In the genomic region with DNA sequence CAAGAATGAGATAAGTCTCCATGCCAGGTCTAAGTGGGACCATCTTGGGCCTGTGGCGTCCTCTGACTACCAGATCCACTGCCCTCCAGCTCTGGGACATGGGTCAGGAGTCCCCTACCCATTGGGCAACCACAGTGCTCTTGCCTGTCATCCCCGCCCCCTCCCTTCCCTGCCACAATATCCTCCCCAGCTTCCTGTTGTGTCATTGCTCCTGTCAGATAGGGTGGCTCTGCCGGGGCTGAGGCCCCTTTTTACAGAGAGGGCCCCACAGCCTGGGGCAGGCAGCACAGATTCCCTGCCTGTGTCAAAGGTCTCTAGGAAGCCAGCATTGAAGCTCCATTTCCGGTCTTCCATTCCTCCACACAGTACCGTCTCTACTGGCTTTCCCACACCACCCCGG, we compare ENCODE assay signal across 8 mouse cellular contexts.
DNase-seq lines count a peak whose midpoint lies in the region; ATAC-seq and TF ChIP-seq lines count a peak whose summit lies in the region.

No protein-coding gene starts in this region.

- WGBS in embryonic facial prominence, embryonic 14.5 days = 28% methylated on average over 6 of the region's 6 CpGs
- 48% methylated on average over 6 of the region's 6 CpGs for WGBS in limb, embryonic 10.5 days
- 64% methylated on average over 6 of the region's 6 CpGs for WGBS in midbrain, embryonic 13.5 days

- H3K4me1 ChIP-seq in embryonic facial prominence, embryonic 14.5 days (ENCODE audit: control insufficient read depth, insufficient read depth, low read length) = peaks cover 61% of the 10 kb centered on the region
- peaks cover 83% of the 10 kb centered on the region for H3K4me1 ChIP-seq in limb, embryonic 10.5 days
- peaks cover 76% of the 10 kb centered on the region for H3K4me1 ChIP-seq in midbrain, embryonic 13.5 days (replicated peaks)

- peak overlapping the region; percentile 90 for H3K4me2 ChIP-seq in embryonic facial prominence, embryonic 14.5 days (ENCODE audit: low read depth, low read length)
- H3K4me2 ChIP-seq in midbrain, embryonic 13.5 days (replicated peaks) = peak overlapping the region; percentile 73

- no peaks in the 10 kb centered on the region for H3K27me3 ChIP-seq in embryonic facial prominence, embryonic 14.5 days (replicated peaks; ENCODE audit: control insufficient read depth, insufficient read depth, low read length)
- H3K27me3 ChIP-seq in limb, embryonic 10.5 days (ENCODE audit: low read depth, poor library complexity, severe bottlenecking) = no peaks in the 10 kb centered on the region
- H3K27me3 ChIP-seq in midbrain, embryonic 13.5 days = no peaks in the 10 kb centered on the region

- no peak for TF ChIP-seq CTCF in gastrocnemius, adult 2 months (IDR thresholded peaks at IDR 0.05)

- intact Hi-C loops in gastrocnemius, adult 2 months (cut with DNase I) = no loop called here

- H3K9ac ChIP-seq in embryonic facial prominence, embryonic 14.5 days (ENCODE audit: low read depth, low read length) = peak overlapping the region; percentile 77
- H3K9ac ChIP-seq in midbrain, embryonic 13.5 days (replicated peaks) = peak overlapping the region; percentile 87

- no peaks in the 10 kb centered on the region for H3K9me3 ChIP-seq in embryonic facial prominence, embryonic 14.5 days (ENCODE audit: control insufficient read depth, low read length)
- H3K9me3 ChIP-seq in limb, embryonic 10.5 days (replicated peaks) = no peaks in the 10 kb centered on the region
- H3K9me3 ChIP-seq in midbrain, embryonic 13.5 days = no peaks in the 10 kb centered on the region

- H3K36me3 ChIP-seq in embryonic facial prominence, embryonic 14.5 days (ENCODE audit: control insufficient read depth, insufficient read depth, low read length) = no peaks in the 10 kb centered on the region
- H3K36me3 ChIP-seq in limb, embryonic 10.5 days = peaks cover 50% of the 10 kb centered on the region
- peaks cover 4% of the 10 kb centered on the region; the same call in 1 of the 2 replicates for H3K36me3 ChIP-seq in midbrain, embryonic 13.5 days

- H3K27ac ChIP-seq in gastrocnemius, adult 2 months = peak overlapping the region; percentile 72
- H3K27ac ChIP-seq in embryonic facial prominence, embryonic 14.5 days (replicated peaks; ENCODE audit: low read depth, low read length) = peak overlapping the region; percentile 91
- peak overlapping the region; percentile 96 for H3K27ac ChIP-seq in limb, embryonic 10.5 days
- no peak overlapping the region for H3K27ac ChIP-seq in midbrain, embryonic 13.5 days

- no peak for ATAC-seq in embryonic facial prominence, embryonic 14.5 days (ENCODE audit: low read depth)
- ATAC-seq in midbrain, embryonic 13.5 days = no peak

- no peak for DNase-seq in gastrocnemius, adult 2 months
- DNase-seq in gastrocnemius, adult 8-10 months (ENCODE audit: low spot score in 2 of 2) = no peak
- peak; percentile 52 for DNase-seq in embryonic facial prominence, embryonic 14.5 days (ENCODE audit: low spot score)
- DNase-seq in limb, embryonic 10.5 days (ENCODE audit: low spot score) = no peak
- no peak for DNase-seq in adrenal gland, postnatal 10 days
- no peak for DNase-seq in kidney, postnatal 25 days
- no peak for DNase-seq in cerebellum, postnatal 25 days

- no peak overlapping the region for H3K4me3 ChIP-seq in gastrocnemius, adult 2 months
- peak overlapping the region; percentile 56 for H3K4me3 ChIP-seq in embryonic facial prominence, embryonic 14.5 days (ENCODE audit: low read depth, low read length)
- H3K4me3 ChIP-seq in limb, embryonic 10.5 days = peak overlapping the region; percentile 78
- peak overlapping the region; percentile 61 for H3K4me3 ChIP-seq in midbrain, embryonic 13.5 days (replicated peaks)
